In genomic region chr15:102683670-102684069, GRCm38 (mm10) we compare ENCODE assay signal across 8 mouse cellular contexts. TPM values are rescaled to one million over a fixed set of nuclear protein-coding genes. Genes with fewer than 3 reads are reported as not detected.
DNase-seq lines count a peak whose midpoint lies in the region; ATAC-seq and TF ChIP-seq lines count a peak whose summit lies in the region.
"Had no signal": no experiment of that assay in that cellular context is flagged by ENCODE, and none has a peak within 500 bp of the region (broad histone marks: within the 10 kb centered on the region; RNA-seq: fewer than 3 reads in every experiment).

No protein-coding gene starts in this region.

- no peak overlapping the region for H3K4me3 ChIP-seq in heart, postnatal 0 days (ENCODE audit: low read depth, low read length)

- 0 out of 2 replicates have a peak, but pooled peaks cover 8% of the 10 kb centered on the region for H3K27me3 ChIP-seq in heart, postnatal 0 days (ENCODE audit: control insufficient read depth, insufficient read depth, low read length)

- H3K4me2 ChIP-seq in heart, postnatal 0 days (ENCODE audit: low read depth, low read length), result no peak overlapping the region

- peak; percentile 30; the same call in 1 of the 2 replicates for ATAC-seq in heart, postnatal 0 days (ENCODE audit: insufficient read depth, low read depth)

- H3K9me3 ChIP-seq in heart, postnatal 0 days (replicated peaks; ENCODE audit: control insufficient read depth, low read length), result no peaks in the 10 kb centered on the region

- H3K9ac ChIP-seq in heart, postnatal 0 days (replicated peaks; ENCODE audit: low read depth, low read length), result no peak overlapping the region

- peak; percentile 32; the same call in 1 of the 2 replicates for TF ChIP-seq CTCF in heart, postnatal 0 days (IDR thresholded peaks at IDR 0.05; ENCODE audit: low read depth)
- TF ChIP-seq CTCF in brain, embryonic 14.5 days (IDR thresholded peaks at IDR 0.05; ENCODE audit: borderline replicate concordance, extremely low read depth, insufficient read depth, insufficient read length), result peak; percentile 58

- no peak for TF ChIP-seq POLR2A in brain, embryonic 14.5 days (IDR thresholded peaks at IDR 0.05; ENCODE audit: borderline replicate concordance, extremely low read depth, insufficient read depth, insufficient read length, poor library complexity, severe bottlenecking)

- no peaks in the 10 kb centered on the region for H3K36me3 ChIP-seq in heart, postnatal 0 days (replicated peaks; ENCODE audit: control insufficient read depth, insufficient read depth, low read length)

- H3K27ac ChIP-seq in heart, postnatal 0 days (ENCODE audit: low read depth), result no peak overlapping the region

- peak; percentile 40 for DNase-seq in heart, postnatal 0 days (ENCODE audit: low spot score)
- DNase-seq in heart, adult 8-10 months (ENCODE audit: low spot score), result no peak
- DNase-seq in thymus, postnatal 0 days (ENCODE audit: low spot score), result peak; percentile 19
- no peak for DNase-seq in thymus, postnatal 25 days
- DNase-seq in brain, embryonic 14.5 days (ENCODE audit: low read depth), result no peak
- DNase-seq in left cerebral cortex, adult 8-10 months (ENCODE audit: low spot score in 2 of 2), result no peak
- DNase-seq in layer of hippocampus, adult 8-10 months (ENCODE audit: low spot score in 2 of 2), result no peak
- DNase-seq: heart, postnatal 36 days had no signal

- 0% methylated on average over 1 of the region's 1 CpGs for WGBS in heart, postnatal 0 days

- no peak for TF ChIP-seq EP300 in heart, postnatal 0 days (IDR thresholded peaks at IDR 0.05; ENCODE audit: low read depth)

- H3K4me1 ChIP-seq in heart, postnatal 0 days (ENCODE audit: control insufficient read depth, insufficient read depth), result no peaks in the 10 kb centered on the region

RNA-seq across cellular contexts. Expression of gene Atp5g2, which starts 11.5 kb away (rescaled TPM):
- total RNA-seq in heart, postnatal 0 days (2014; rRNA removed; ENCODE audit: low replicate concordance), result 377 and 462 TPM in 2 replicates
- polyA plus RNA-seq in heart, postnatal 0 days (2015; fragmentation: Nextera tagmentation; extraction: Ambion mirVana), result 108 and 125 TPM in 2 replicates
- total RNA-seq in heart, adult 8-10 months (2022), result 10 to 100 TPM; 21.1 to 79.9 (median 33.0) TPM
- polyA plus RNA-seq in thymus, postnatal 0 days (2015; fragmentation: Nextera tagmentation; extraction: Ambion mirVana), result 76.9 and 85.0 TPM in 2 replicates
- 462 and 655 TPM in 2 replicates for polyA plus RNA-seq in brain, embryonic 14.5 days (2012; rRNA removed)
- 10 to 100 TPM in 3 of 4 experiments, 1 to 10 TPM in 1; 8.4 to 19.1 (median 13.2) TPM for total RNA-seq in left cerebral cortex, adult 8-10 months (2022)
- 10 to 100 TPM in 2 of 4 experiments, 1 to 10 TPM in 2; 7.0 to 12.5 (median 10.0) TPM for total RNA-seq in layer of hippocampus, adult 8-10 months (2022)

RNA-seq across cellular contexts. Expression of gene Calcoco1, which starts 38.3 kb away (rescaled TPM):
- total RNA-seq in heart, postnatal 0 days (2014; rRNA removed; ENCODE audit: low replicate concordance), result 85.9 and 89.5 TPM in 2 replicates
- 80.7 and 82.9 TPM in 2 replicates for polyA plus RNA-seq in heart, postnatal 0 days (2015; fragmentation: Nextera tagmentation; extraction: Ambion mirVana)
- total RNA-seq in heart, adult 8-10 months (2022), result 100 to 1,000 TPM; 117 to 143 (median 127) TPM
- polyA plus RNA-seq in thymus, postnatal 0 days (2015; fragmentation: Nextera tagmentation; extraction: Ambion mirVana), result 55.9 and 58.4 TPM in 2 replicates
- 46.2 and 48.4 TPM in 2 replicates for polyA plus RNA-seq in brain, embryonic 14.5 days (2012; rRNA removed)
- 10 to 100 TPM; 74.9 to 85.2 (median 82.2) TPM for total RNA-seq in left cerebral cortex, adult 8-10 months (2022)
- total RNA-seq in layer of hippocampus, adult 8-10 months (2022), result 10 to 100 TPM; 87.2 to 96.6 (median 91.0) TPM

RNA-seq across cellular contexts. Expression of gene Atf7, which starts 58.4 kb away (rescaled TPM):
- 12.4 and 16.2 TPM in 2 replicates for total RNA-seq in heart, postnatal 0 days (2014; rRNA removed; ENCODE audit: low replicate concordance)
- 18.7 and 20.6 TPM in 2 replicates for polyA plus RNA-seq in heart, postnatal 0 days (2015; fragmentation: Nextera tagmentation; extraction: Ambion mirVana)
- total RNA-seq in heart, adult 8-10 months (2022), result 10 to 100 TPM; 46.6 to 54.0 (median 52.1) TPM
- 18.1 and 21.8 TPM in 2 replicates for polyA plus RNA-seq in thymus, postnatal 0 days (2015; fragmentation: Nextera tagmentation; extraction: Ambion mirVana)
- 42.5 and 48.8 TPM in 2 replicates for polyA plus RNA-seq in brain, embryonic 14.5 days (2012; rRNA removed)
- total RNA-seq in left cerebral cortex, adult 8-10 months (2022), result 10 to 100 TPM; 40.8 to 44.8 (median 42.6) TPM
- total RNA-seq in layer of hippocampus, adult 8-10 months (2022), result 10 to 100 TPM; 44.2 to 55.6 (median 52.2) TPM

RNA-seq across cellular contexts. Expression of gene Gm28047, which starts 58.8 kb away (rescaled TPM):
- not detected in 2 replicates for total RNA-seq in heart, postnatal 0 days (2014; rRNA removed; ENCODE audit: low replicate concordance)
- not detected in 2 replicates for polyA plus RNA-seq in heart, postnatal 0 days (2015; fragmentation: Nextera tagmentation; extraction: Ambion mirVana)
- total RNA-seq in heart, adult 8-10 months (2022), result 1 to 10 TPM in 1 of 4 experiments, not detected in 3; 1.4 TPM
- polyA plus RNA-seq in thymus, postnatal 0 days (2015; fragmentation: Nextera tagmentation; extraction: Ambion mirVana), result not detected in 2 replicates
- polyA plus RNA-seq in brain, embryonic 14.5 days (2012; rRNA removed), result not detected in 2 replicates
- under 1 TPM in 1 of 4 experiments, not detected in 3; 0.91 TPM for total RNA-seq in left cerebral cortex, adult 8-10 months (2022)
- under 1 TPM in 1 of 4 experiments, not detected in 3; 0.96 TPM for total RNA-seq in layer of hippocampus, adult 8-10 months (2022)

Comparison
In these comparisons a context has a peak if more than half of its experiments do, and no peak if none do; other contexts are left out.
1. DNase-seq: peak in heart, postnatal 0 days (single experiment) and thymus, postnatal 0 days (single experiment); none in heart, adult 8-10 months (single experiment), thymus, postnatal 25 days (single experiment), brain, embryonic 14.5 days (single experiment), left cerebral cortex, adult 8-10 months (0 of 2) and layer of hippocampus, adult 8-10 months (0 of 2).